Mouse (Mus musculus) embryonic stem cell, embryonic (primary cell): Measurements from ENCODE around the gene Amz2.

Experiments
- CTCF ChIA-PET, 4 experiments: fragments of 300-600 bp in 2 of 4; fragments of 350-600 bp in 2 of 4; sonication (Branson Sonifier 250); formaldehyde crosslinking; loops; one replicate each; lab custom pipeline; 2022; ENCODE audit warnings: inconsistent platforms in 2 of 4; lab: Charles Lee
- POLR2A ChIA-PET, 4 experiments: fragments of 300-600 bp in 2 of 4; fragments of 350-600 bp in 2 of 4; sonication (Branson Sonifier 250); formaldehyde crosslinking; loops; one replicate each; lab custom pipeline; 2022; ENCODE audit warnings: antibody characterized with exemption in 4 of 4, inconsistent platforms in 1 of 4; lab: Charles Lee

Amz2 gene

DNA sequence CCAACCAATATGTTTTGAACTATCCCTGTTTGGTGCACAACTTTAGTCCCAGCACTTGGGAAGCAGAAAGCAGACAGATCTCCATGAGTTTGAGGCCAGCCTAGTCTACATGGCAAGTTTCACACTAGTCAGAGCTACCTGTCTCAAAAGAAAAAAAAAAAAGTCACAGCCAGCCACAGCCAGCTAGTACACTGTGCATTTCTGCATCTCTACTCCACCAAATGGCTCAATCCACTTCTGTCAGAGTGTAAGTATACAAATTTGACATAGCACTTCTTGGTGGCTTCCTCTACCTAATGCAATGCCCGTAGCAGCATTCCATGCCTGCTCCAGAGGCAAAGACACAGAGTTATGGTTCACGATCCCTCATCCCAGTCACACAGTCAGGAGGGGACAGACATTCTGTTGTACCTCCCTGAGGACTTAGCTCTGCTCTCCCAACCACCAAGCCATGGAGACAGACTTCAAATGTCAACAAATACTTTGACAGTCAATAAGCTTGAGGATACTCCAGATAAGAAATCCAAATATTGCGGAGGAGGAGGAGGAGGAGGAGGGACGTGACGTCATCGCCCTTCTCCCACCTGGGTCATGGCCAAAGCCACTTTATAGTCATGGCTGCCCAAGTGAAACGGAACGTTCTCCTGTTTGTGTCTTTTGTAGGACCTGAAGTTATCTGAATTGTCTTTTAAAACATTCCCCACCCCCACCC is 8.9 kb upstream of the Amz2 start:
- POLR2A ChIA-PET = interaction anchor here in 1 of 4 experiments (1.0 kb wide), 1 partner anchor 10 kb away, joined by 3 read pairs; no protein-coding TSS in a partner anchor
- CTCF ChIA-PET = interaction anchor here in 2 of 4 experiments (0.6 to 1.3 kb wide), 3 partner anchors 8 to 119 kb away, joined by 3 to 5 read pairs (median 4); partner anchors contain the start of genes Amz2 (in 1 of the 2) and Rgs9 (in 1 of the 2)

- CTCF ChIA-PET = interaction anchor here in 2 of 4 experiments (0.6 to 1.3 kb wide), 3 partner anchors 8 to 120 kb away, joined by 3 to 5 read pairs (median 4); partner anchors contain the start of genes Amz2 (in 1 of the 2) and Rgs9 (in 1 of the 2)
- POLR2A ChIA-PET = interaction anchor here in 1 of 4 experiments (1.0 to 1.8 kb wide), 2 partner anchors 11 to 13 kb away, joined by 3 read pairs; no protein-coding TSS in a partner anchor
Observed at GRCm38 (mm10) chr11:109417472-109418040, 8.2 kb upstream of the Amz2 start.

DNA sequence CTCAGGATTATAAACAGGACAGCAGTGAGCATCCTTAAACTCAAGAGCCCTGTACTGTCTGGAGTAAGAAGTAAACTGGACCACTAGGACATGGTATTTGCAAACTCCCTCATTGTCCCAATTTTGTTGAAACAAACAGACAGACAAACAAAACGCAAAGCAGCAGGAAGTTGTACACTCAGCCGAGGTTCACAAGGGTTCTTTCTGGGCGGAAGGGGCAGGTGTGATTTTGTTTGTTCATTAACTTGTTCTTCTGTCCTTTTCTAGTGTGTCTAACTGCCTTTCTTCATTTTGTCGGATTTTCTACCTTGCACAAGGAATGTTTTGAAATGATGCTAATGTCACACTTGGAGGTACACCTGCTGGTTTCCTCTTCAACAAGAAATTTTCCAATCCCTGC is 6.3 kb upstream of the Amz2 start:
- POLR2A ChIA-PET = interaction anchor here in 3 of 4 experiments (0.5 to 2.0 kb wide), 8 partner anchors 13 to 192 kb away, joined by 3 to 7 read pairs (median 3); partner anchors contain the start of gene Wipi1 (in 1 of the 3)
- CTCF ChIA-PET = interaction anchor here in 3 of 4 experiments (1.1 to 1.9 kb wide), 5 partner anchors 88 to 175 kb away, joined by 3 to 18 read pairs (median 7); no protein-coding TSS in a partner anchor

GRCm38 (mm10) chr11:109419961-109420566 is 5.7 kb upstream of the Amz2 start:
- POLR2A ChIA-PET = interaction anchor here (0.5 to 2.0 kb wide), 11 partner anchors 13 to 191 kb away, joined by 3 to 7 read pairs (median 3); partner anchors contain the start of gene Wipi1 (in 1 of the 4)
- CTCF ChIA-PET = interaction anchor here (0.6 to 1.9 kb wide), 8 partner anchors 72 to 175 kb away, joined by 3 to 18 read pairs (median 6); no protein-coding TSS in a partner anchor

GRCm38 (mm10) chr11:109420567-109420962 is 5.2 kb upstream of the Amz2 start:
- CTCF ChIA-PET = interaction anchor here (0.6 to 1.9 kb wide), 7 partner anchors 72 to 176 kb away, joined by 3 to 18 read pairs (median 6); no protein-coding TSS in a partner anchor
- POLR2A ChIA-PET = interaction anchor here in 3 of 4 experiments (0.6 to 2.0 kb wide), 7 partner anchors 14 to 162 kb away, joined by 3 to 7 read pairs (median 3); no protein-coding TSS in a partner anchor

DNA sequence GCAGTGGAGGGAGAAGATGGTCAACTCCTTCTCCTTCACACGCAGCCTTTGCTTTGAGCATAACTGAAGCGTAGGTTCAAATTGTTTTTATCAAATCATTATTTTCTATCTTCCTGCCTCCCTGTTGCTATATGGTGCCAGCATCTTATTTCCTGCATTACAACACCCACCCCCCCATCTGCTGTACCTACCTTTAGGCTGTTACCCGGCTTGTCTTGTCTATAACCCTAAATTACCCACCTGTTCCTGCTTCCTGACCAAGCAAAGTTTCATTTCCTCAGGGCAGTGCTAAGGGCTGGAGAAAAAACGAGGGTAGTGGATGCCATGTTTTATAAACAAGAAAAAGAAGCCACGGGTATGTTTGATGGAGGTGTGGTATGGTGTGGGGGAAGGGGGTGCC is 4.5 kb upstream of the Amz2 start:
- POLR2A ChIA-PET = interaction anchor here in 1 of 4 experiments (1.1 to 2.0 kb wide), 2 partner anchors 64 to 90 kb away, joined by 3 to 7 read pairs; no protein-coding TSS in a partner anchor
- CTCF ChIA-PET = interaction anchor here in 1 of 4 experiments (1.8 kb wide), 1 partner anchor 90 kb away, joined by 18 read pairs; no protein-coding TSS in a partner anchor

DNA sequence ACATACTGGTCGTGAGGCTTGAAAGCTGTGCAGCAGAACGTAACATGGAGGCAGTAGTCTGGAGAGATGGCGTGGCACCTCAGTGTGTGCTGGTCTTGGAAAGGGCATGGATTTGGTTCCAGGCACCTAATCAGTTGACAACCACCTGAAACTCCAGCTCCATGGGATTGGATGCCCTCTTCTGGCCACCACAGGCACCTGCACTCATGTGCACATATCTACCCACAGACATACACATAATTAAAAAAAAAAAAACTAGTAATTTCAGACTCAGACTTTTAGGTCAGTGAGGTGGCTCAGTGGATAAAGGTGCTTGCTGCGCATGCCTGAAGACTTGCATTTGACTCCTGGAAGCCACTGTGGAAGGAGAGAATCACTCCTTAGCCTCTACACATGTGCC is 3.5 kb upstream of the Amz2 start:
- ChIA-PET CTCF (interaction anchor here in 2 of 4 experiments (0.6 to 1.5 kb wide), 3 partner anchors 16 to 197 kb away, joined by 3 to 4 read pairs (median 3); no protein-coding TSS in a partner anchor), POLR2A (interaction anchor here in 1 of 4 experiments (0.6 to 0.7 kb wide), 4 partner anchors 10 to 115 kb away, joined by 3 to 5 read pairs (median 3); no protein-coding TSS in a partner anchor)

DNA sequence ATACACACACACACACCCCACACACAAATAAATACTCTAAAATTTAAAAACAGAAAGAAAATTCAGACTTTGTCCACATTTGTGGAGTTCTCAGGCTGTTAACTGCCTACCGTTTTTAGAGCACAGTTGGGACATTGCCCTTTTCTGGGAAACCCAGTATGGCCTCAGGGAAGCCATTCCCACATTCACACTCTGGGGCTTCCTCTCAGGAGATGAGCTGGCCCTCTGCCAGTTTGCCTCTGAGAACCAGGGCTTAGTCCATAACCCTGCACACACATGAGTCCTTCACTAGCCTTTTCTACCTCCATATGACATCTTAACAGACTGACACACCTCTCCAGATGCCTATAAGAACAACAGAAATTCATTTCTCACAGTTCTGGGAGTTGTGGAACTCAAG is 2.5 kb upstream of the Amz2 start:
- CTCF ChIA-PET = interaction anchor here in 2 of 4 experiments (0.5 to 0.7 kb wide), 3 partner anchors 92 to 1510 kb away, joined by 3 to 5 read pairs (median 4); no protein-coding TSS in a partner anchor
- POLR2A ChIA-PET = no interaction called here

- POLR2A ChIA-PET = interaction anchor here in 3 of 4 experiments (0.7 to 2.4 kb wide), 17 partner anchors 11 to 252 kb away, joined by 3 to 23 read pairs (median 4); partner anchors contain the start of gene Wipi1 (in 3 of the 3)
- CTCF ChIA-PET = interaction anchor here in 3 of 4 experiments (1.0 to 2.7 kb wide), 14 partner anchors 12 to 249 kb away, joined by 3 to 37 read pairs (median 6); partner anchors contain the start of genes Rgs9 (in 1 of the 3) and Wipi1 (in 1 of the 3)
Observed at GRCm38 (mm10) chr11:109426272-109426586, 483 bp downstream of the Amz2 start.

DNA sequence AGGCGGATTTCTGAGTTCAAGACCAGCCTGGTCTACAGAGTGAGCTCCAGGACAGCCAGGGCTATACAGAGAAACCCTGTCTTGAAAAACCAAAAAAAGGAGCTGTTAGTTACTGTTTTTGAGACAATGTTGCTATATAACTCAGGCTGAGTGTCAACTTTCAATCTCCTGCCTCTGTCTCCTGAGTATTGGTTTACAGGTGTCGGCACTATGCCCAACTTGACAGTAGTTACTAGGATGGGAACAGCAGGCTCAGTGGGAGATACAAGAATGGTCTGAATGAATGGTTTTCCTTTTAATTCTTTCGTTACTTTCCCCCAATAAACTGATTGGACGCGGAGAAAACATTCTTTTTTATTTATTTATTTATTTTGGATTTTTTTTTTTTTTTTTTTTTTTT is 1.6 kb downstream of the Amz2 start:
- ChIA-PET POLR2A (interaction anchor here in 2 of 4 experiments (0.8 to 1.6 kb wide), 5 partner anchors 12 to 158 kb away, joined by 3 to 4 read pairs (median 3); partner anchors contain the start of gene Rgs9 (in 1 of the 2)), CTCF (no interaction called here)

- ChIA-PET POLR2A (interaction anchor here in 1 of 4 experiments (0.9 kb wide), 1 partner anchor 36 kb away, joined by 3 read pairs; no protein-coding TSS in a partner anchor), CTCF (interaction anchor here in 2 of 4 experiments (1.1 to 1.2 kb wide), 2 partner anchors 190 kb away, joined by 3 to 6 read pairs; no protein-coding TSS in a partner anchor)
Observed at GRCm38 (mm10) chr11:109434233-109434798, 8.6 kb downstream of the Amz2 start.

DNA sequence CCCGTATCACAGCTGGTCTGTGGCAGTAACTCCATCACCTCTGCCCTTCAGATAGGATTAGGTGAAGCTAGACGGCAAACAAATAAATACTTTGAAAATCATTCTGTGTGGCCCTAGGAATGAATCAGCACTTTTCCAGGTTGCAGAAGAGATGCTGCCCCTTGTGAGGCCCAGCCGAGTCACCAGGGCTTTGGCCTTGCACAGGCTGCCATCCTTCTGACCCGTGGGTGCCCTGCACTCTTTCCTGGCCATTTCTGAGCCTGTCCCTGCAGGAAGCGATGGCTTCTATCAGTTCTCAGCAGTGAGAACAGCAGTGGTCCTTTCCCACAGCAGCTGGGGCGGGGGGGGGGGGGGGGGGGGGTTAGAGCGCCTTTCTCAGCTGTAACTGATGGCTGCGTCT is 11.1 kb downstream of the Amz2 start:
- ChIA-PET POLR2A (interaction anchor here in 2 of 4 experiments (0.6 to 1.6 kb wide), 3 partner anchors 11 to 142 kb away, joined by 3 read pairs; partner anchors contain the start of gene Amz2 (in 1 of the 2)), CTCF (interaction anchor here in 1 of 4 experiments (1.3 kb wide), 1 partner anchor 139 kb away, joined by 5 read pairs; the partner anchor contains the start of gene Rgs9)

- CTCF ChIA-PET = interaction anchor here (0.7 to 2.7 kb wide), 14 partner anchors 13 to 283 kb away, joined by 3 to 22 read pairs (median 8); partner anchors contain the start of genes Amz2 (in 1 of the 4), Fam20a (in 1 of the 4) and Rgs9 (in 1 of the 4)
- POLR2A ChIA-PET = interaction anchor here (0.6 to 1.7 kb wide), 12 partner anchors 11 to 226 kb away, joined by 3 to 10 read pairs (median 3); partner anchors contain the start of gene Amz2 (in 1 of the 4)
Observed at GRCm38 (mm10) chr11:109439209-109439608, 13.5 kb downstream of the Amz2 start.

DNA sequence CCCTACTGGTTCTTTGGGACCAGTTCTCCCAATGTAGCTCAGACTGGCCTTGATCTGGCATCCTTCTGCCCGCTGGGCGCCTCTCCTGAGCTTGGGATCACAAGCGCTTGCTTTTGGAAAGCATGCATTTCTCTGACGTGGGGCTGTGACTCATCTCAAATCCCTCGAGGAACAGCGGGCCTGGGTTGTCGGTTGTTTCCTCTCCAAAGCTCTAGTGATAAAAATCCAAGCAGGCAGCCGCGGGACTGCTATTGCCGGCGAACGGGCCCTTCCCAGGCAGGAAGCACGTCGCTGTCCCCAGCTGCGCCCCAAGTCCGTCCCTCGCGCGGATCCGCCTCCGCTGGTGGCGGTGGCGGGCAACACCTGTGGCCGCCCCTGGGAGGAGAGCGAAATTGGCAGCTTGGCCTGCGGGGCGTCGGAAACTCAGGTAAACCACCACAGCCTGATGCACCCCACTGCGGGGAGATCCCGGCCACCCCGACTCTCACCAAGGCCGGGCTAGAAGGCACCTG is 14.1 kb downstream of the Amz2 start:
- ChIA-PET CTCF (interaction anchor here (0.5 to 2.7 kb wide), 21 partner anchors 8 to 424 kb away, joined by 3 to 22 read pairs (median 6); partner anchors contain the start of genes Rgs9 (in 3 of the 4), Amz2 (in 2 of the 4) and Fam20a (in 1 of the 4)), POLR2A (interaction anchor here (0.5 to 1.7 kb wide), 14 partner anchors 13 to 1831 kb away, joined by 3 to 11 read pairs (median 3); partner anchors contain the start of genes Amz2 (in 2 of the 4) and Wipi1 (in 1 of the 4))

DNA sequence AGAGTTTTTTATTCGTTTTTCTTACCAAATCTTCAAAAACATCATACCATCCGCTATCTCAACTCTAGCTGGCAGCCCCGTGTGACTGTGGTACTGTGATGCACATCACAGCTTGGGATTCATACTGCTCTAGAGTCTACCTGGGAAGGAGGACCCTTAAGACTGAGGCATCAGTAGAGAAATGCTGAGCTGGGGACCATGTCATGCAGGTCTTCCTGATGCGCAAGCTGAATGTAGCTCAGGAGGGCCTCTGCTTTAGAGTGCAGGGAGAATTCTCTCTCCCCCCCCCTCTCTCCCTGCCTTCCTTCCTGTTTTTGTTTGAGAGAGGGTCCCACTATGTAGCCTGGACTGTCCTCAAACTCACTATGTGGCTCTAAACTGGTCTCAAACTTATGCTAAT is 14.9 kb downstream of the Amz2 start:
- POLR2A ChIA-PET = interaction anchor here in 2 of 4 experiments (0.5 to 1.2 kb wide), 3 partner anchors 10 to 167 kb away, joined by 3 to 5 read pairs (median 4); no protein-coding TSS in a partner anchor
- CTCF ChIA-PET = interaction anchor here (0.5 to 2.7 kb wide), 18 partner anchors 9 to 423 kb away, joined by 3 to 22 read pairs (median 7); partner anchors contain the start of genes Rgs9 (in 3 of the 4) and Amz2 (in 1 of the 4)

- CTCF ChIA-PET = interaction anchor here (0.7 to 2.7 kb wide), 15 partner anchors 10 to 197 kb away, joined by 3 to 22 read pairs (median 8); partner anchors contain the start of genes Rgs9 (in 3 of the 4) and Amz2 (in 1 of the 4)
- POLR2A ChIA-PET = interaction anchor here in 2 of 4 experiments (0.6 to 1.0 kb wide), 2 partner anchors 10 to 196 kb away, joined by 3 to 4 read pairs; no protein-coding TSS in a partner anchor
Observed at GRCm38 (mm10) chr11:109441119-109441518, 15.4 kb downstream of the Amz2 start.
